Mouse (Mus musculus) heart, adult 18-20 months (tissue): Measurements from ENCODE around the gene Tmem106b. TPM values are rescaled to one million over a fixed set of nuclear protein-coding genes. Genes with fewer than 3 reads are reported as not detected.

Source experiments
- total RNA-seq, 2 experiments: library from RNA; stranded (reverse); gene quantifications; 2 replicates each; pipeline ENCODE4 v1.2.3; 2021

The Tmem106b gene
- total RNA-seq, 2 experiments from 2014 or later, result 134 to 182 TPM

Other genes with a start within 250 kb of the Tmem106b start
- gene Vwde, start 155.2 kb downstream of the Tmem106b start, total RNA-seq, result not detected